Mouse (Mus musculus) left cerebral cortex, postnatal 36 days (tissue): ENCODE data around the gene Jmjd1c. TPM values are rescaled to one million over a fixed set of nuclear protein-coding genes. Genes with fewer than 3 reads are reported as not detected.

ENCODE experiments used
- DNase-seq, 2 experiments: peaks; one replicate each; pipeline ENCODE4 v3.0.0; 2021 to 2022; ENCODE audit warnings: low spot score in 2 of 2, mixed read lengths in 1 of 2
- intact Hi-C: fragments of 180-260 bp; cut with DNase I; formaldehyde crosslinking; loops from one replicate; pipeline ENCODE4 v1.15.1; 2025
- total RNA-seq, 2 experiments: library from RNA; stranded (reverse); gene quantifications; 2 replicates each; pipeline ENCODE4 v1.2.3; 2021

Jmjd1c gene
- total RNA-seq, 2 experiments from 2014 or later = 71.2 to 96.3 TPM

GRCm38 (mm10) chr10:67120180-67120579 lies 24.3 kb downstream of the Jmjd1c start:
- intact Hi-C loops = no loop called here
- no peak for DNase-seq

GRCm38 (mm10) chr10:67120640-67121039 lies 24.7 kb downstream of the Jmjd1c start:
- DNase-seq = no peak
- intact Hi-C loops = no loop called here

- intact Hi-C loops = no loop called here
- no peak for DNase-seq
Measured at GRCm38 (mm10) chr10:67123756-67124155, 27.8 kb downstream of the Jmjd1c start.

- intact Hi-C loops = no loop called here
- DNase-seq = no peak
Measured at GRCm38 (mm10) chr10:67124156-67124555, 28.2 kb downstream of the Jmjd1c start.

GRCm38 (mm10) chr10:67126061-67126858 lies 30.3 kb downstream of the Jmjd1c start:
- peak; percentile 79 to 85 for DNase-seq
- intact Hi-C loops = loop anchor here (5.0 kb wide), 2 partner anchors 61 to 214 kb away; no protein-coding TSS in a partner anchor

- intact Hi-C loops = loop anchor here (1.0 to 5.0 kb wide), 3 partner anchors 31 to 215 kb away; partner anchors contain the start of genes Jmjd1c and Reep3
- DNase-seq = peak; percentile 59
Measured at GRCm38 (mm10) chr10:67126859-67127758, 31.2 kb downstream of the Jmjd1c start.

- intact Hi-C loops = loop anchor here (5.0 kb wide), 2 partner anchors 58 to 217 kb away; no protein-coding TSS in a partner anchor
- DNase-seq = no peak
Measured at GRCm38 (mm10) chr10:67129531-67129930, 33.6 kb downstream of the Jmjd1c start.

- intact Hi-C loops = no loop called here
- no peak for DNase-seq
Measured at GRCm38 (mm10) chr10:67131709-67132108, 35.8 kb downstream of the Jmjd1c start.

GRCm38 (mm10) chr10:67134322-67134721 lies 38.4 kb downstream of the Jmjd1c start:
- intact Hi-C loops = no loop called here

GRCm38 (mm10) chr10:67137437-67137836 lies 41.5 kb downstream of the Jmjd1c start:
- intact Hi-C loops = no loop called here
- no peak for DNase-seq

More at GRCm38 (mm10) chr10:67134322-67134721, 38.4 kb downstream of the Jmjd1c start:
- DNase-seq = no peak

GRCm38 (mm10) chr10:67143661-67144060 lies 47.7 kb downstream of the Jmjd1c start:
- no peak for DNase-seq
- intact Hi-C loops = no loop called here

- DNase-seq = no peak
- intact Hi-C loops = no loop called here
Measured at GRCm38 (mm10) chr10:67144269-67144668, 48.3 kb downstream of the Jmjd1c start.

- DNase-seq = no peak
- intact Hi-C loops = no loop called here
Measured at GRCm38 (mm10) chr10:67145623-67146022, 49.7 kb downstream of the Jmjd1c start.

- intact Hi-C loops = no loop called here
Measured at GRCm38 (mm10) chr10:67151766-67152165, 55.8 kb downstream of the Jmjd1c start.

GRCm38 (mm10) chr10:67154647-67155046 lies 58.7 kb downstream of the Jmjd1c start:
- DNase-seq = no peak
- intact Hi-C loops = no loop called here

More at GRCm38 (mm10) chr10:67151766-67152165, 55.8 kb downstream of the Jmjd1c start:
- DNase-seq = no peak

GRCm38 (mm10) chr10:67174049-67174448 lies 78.1 kb downstream of the Jmjd1c start:
- intact Hi-C loops = no loop called here
- DNase-seq = no peak

GRCm38 (mm10) chr10:67176031-67176430 lies 80.1 kb downstream of the Jmjd1c start:
- intact Hi-C loops = no loop called here
- DNase-seq = no peak

- intact Hi-C loops = no loop called here
- no peak for DNase-seq
Measured at GRCm38 (mm10) chr10:67176932-67177331, 81.0 kb downstream of the Jmjd1c start.

- DNase-seq = no peak
- intact Hi-C loops = no loop called here
Measured at GRCm38 (mm10) chr10:67177410-67177809, 81.5 kb downstream of the Jmjd1c start.

- intact Hi-C loops = no loop called here
- no peak for DNase-seq
Measured at GRCm38 (mm10) chr10:67180021-67180420, 84.1 kb downstream of the Jmjd1c start.
